Mouse (Mus musculus): Measurements from ENCODE around the gene Cherp. TPM values are rescaled to one million over a fixed set of nuclear protein-coding genes. Genes with fewer than 3 reads are reported as not detected.

Gene Cherp
- polyA plus RNA-seq, 2 experiments, result 19.9 to 25.4 TPM

DNA sequence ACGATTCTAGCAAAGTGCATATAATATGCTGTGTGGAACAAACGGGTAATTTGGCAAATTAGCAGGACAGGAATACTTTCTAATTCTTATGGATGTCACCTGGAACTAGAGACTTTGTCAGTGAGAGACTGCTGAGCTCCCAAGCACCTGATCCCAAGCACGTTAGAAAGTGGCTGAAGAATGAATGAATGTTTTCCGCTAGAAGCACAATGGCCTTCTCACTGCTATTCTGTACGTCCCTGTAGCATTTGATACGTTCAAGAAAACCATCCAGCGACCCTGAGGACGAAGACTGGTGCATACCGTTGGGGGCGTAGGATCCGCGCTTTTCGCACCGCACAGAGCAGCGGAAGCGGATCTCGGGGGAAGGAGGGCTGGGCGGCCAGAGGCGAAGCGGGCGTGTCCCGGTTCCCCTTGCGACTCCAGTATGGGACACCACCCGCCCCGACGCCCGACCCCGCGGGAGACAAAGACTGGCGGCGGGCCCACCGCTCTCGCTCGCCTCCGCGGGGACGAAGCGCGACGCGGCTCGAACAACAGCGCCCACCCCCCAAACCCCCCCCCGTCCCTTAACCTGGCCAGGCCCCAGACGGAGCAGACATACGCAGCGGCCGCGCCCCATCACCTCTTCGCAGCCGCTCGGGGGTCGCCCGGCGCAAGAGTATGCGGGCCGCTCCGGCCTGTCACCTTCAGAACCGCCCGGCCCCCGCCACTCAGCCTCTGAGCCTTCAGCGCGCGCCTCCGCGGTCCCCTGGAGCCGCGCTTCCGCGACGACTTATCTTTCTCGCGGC lies 54.3 kb downstream of the Cherp start:
- Histone ChIP-seq H3K4me3 (ENCODE audit: insufficient read depth in 1 of 2, low read depth in 2 of 2, low read length in 2 of 2) (peak overlapping the region; percentile 62 to 81), H3K4me1 (replicated peaks; ENCODE audit: control insufficient read depth in 2 of 2, insufficient read depth in 2 of 2, low read length in 1 of 2) (peaks cover 29 to 47% of the 10 kb centered on the region in 2 experiments), H3K27me3 (ENCODE audit: control insufficient read depth, insufficient read depth, low read length) (no peaks in the 10 kb centered on the region), H3K9me3 (ENCODE audit: control insufficient read depth, low read length) (no peaks in the 10 kb centered on the region), H3K36me3 (replicated peaks; ENCODE audit: control insufficient read depth, insufficient read depth, low read depth) (no peaks in the 10 kb centered on the region), H3K9ac (replicated peaks) (peak overlapping the region; percentile 63), H3K4me2 (ENCODE audit: low read depth) (peak overlapping the region; percentile 89), H3K27ac (peak overlapping the region; percentile 65)
- ATAC-seq (ENCODE audit: insufficient read depth), result peak; percentile 50
- no peak for DNase-seq (ENCODE audit: low read depth in 3 of 3, low spot score in 3 of 3)
- TF ChIP-seq EP300 (IDR thresholded peaks at IDR 0.05; ENCODE audit: low read depth) (no peak), CTCF (IDR thresholded peaks at IDR 0.05; ENCODE audit: low read depth) (no peak)
- under 1% methylated on average over 73 of the region's 73 CpGs for WGBS (ENCODE audit: insufficient replicate concordance)

DNA sequence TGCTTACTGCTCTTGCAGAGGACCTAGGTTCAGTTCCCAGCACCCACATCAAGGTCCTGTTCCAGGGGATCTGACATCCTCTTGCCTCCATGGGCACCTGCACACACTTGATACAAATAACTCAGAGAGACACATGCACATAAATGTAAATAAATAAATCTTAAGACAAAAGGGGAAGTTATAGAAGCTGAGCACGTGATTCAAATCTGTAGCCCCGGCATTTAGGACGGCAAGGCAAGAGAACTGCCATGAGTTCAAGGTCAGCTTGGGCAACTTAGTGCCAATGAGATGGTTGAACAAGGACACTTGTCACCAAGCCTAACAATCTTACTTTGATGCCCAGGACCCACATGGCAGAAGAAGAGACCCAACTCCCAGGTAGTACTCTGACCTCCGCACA lies 57.0 kb downstream of the Cherp start:
- WGBS (ENCODE audit: insufficient replicate concordance), result 80% methylated on average over 4 of the region's 4 CpGs
- H3K36me3 ChIP-seq (replicated peaks; ENCODE audit: control insufficient read depth, insufficient read depth, low read depth), result no peaks in the 10 kb centered on the region
- ATAC-seq (ENCODE audit: insufficient read depth), result no peak
- H3K9me3 ChIP-seq (ENCODE audit: control insufficient read depth, low read length), result no peaks in the 10 kb centered on the region
- no peak overlapping the region for H3K27ac ChIP-seq
- H3K27me3 ChIP-seq (ENCODE audit: control insufficient read depth, insufficient read depth, low read length), result no peaks in the 10 kb centered on the region
- H3K9ac ChIP-seq (replicated peaks), result no peak overlapping the region
- DNase-seq (ENCODE audit: low read depth in 3 of 3, low spot score in 3 of 3), result no peak
- H3K4me2 ChIP-seq (ENCODE audit: low read depth), result no peak overlapping the region
- no peak for TF ChIP-seq EP300 (IDR thresholded peaks at IDR 0.05; ENCODE audit: low read depth)
- no peak for TF ChIP-seq CTCF (IDR thresholded peaks at IDR 0.05; ENCODE audit: low read depth)
- no peak overlapping the region for H3K4me3 ChIP-seq (ENCODE audit: insufficient read depth in 1 of 2, low read depth in 2 of 2, low read length in 2 of 2)
- peaks cover 54 to 73% of the 10 kb centered on the region in 2 experiments for H3K4me1 ChIP-seq (replicated peaks; ENCODE audit: control insufficient read depth in 2 of 2, insufficient read depth in 2 of 2, low read length in 1 of 2)

DNA sequence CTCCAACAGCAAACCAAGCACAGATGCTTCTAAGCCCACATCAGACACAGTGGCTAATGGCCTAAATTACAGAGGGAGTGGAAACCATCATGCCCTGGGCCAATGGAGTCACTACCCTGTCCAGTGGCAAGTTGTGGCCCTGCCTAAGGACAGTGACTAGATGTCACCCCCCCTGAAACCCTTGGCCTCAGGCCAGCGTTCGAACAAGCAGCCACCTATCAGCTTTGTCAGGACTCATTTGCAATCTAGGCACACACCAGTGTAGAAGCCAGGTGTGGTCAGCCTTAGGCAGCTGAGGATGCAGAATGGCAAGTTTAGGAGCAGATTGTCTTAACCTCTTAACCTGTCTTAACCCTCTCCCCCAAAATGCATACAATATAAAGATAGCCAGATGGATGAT lies 59.8 kb downstream of the Cherp start:
- 33% methylated on average over 2 of the region's 2 CpGs for WGBS (ENCODE audit: insufficient replicate concordance)
- Histone ChIP-seq H3K27me3 (ENCODE audit: control insufficient read depth, insufficient read depth, low read length) (no peaks in the 10 kb centered on the region), H3K27ac (peak overlapping the region; percentile 84), H3K4me2 (ENCODE audit: low read depth) (peak overlapping the region; percentile 64), H3K4me3 (ENCODE audit: insufficient read depth in 1 of 2, low read depth in 2 of 2, low read length in 2 of 2) (no peak overlapping the region), H3K36me3 (replicated peaks; ENCODE audit: control insufficient read depth, insufficient read depth, low read depth) (no peaks in the 10 kb centered on the region), H3K4me1 (replicated peaks; ENCODE audit: control insufficient read depth in 2 of 2, insufficient read depth in 2 of 2, low read length in 1 of 2) (peaks cover 64 to 87% of the 10 kb centered on the region in 2 experiments), H3K9ac (replicated peaks) (peak overlapping the region; percentile 49), H3K9me3 (ENCODE audit: control insufficient read depth, low read length) (no peaks in the 10 kb centered on the region)
- peak in 1 of 3 experiments; percentile 53 for DNase-seq (ENCODE audit: low read depth in 3 of 3, low spot score in 3 of 3)
- ATAC-seq (ENCODE audit: insufficient read depth), result no peak
- TF ChIP-seq CTCF (IDR thresholded peaks at IDR 0.05; ENCODE audit: low read depth) (no peak), EP300 (IDR thresholded peaks at IDR 0.05; ENCODE audit: low read depth) (no peak)

DNA sequence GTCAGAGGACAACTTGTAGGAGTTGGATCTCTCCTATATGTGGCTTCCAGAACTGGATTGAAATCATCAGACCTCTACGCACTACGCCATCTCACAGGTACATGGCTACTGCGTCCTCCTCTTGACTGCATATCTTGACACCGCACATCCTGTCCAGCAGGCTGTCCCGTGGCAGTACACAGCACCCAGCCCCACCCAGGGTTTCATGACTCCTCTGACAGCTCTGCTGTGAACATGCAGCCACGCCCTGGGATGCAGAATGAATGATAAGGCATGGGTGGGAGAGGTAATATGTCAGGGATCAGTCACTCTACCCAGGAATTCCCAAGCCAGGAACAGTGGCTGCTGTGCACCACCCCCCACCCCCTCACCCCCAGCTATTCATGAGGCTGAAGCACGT lies 61.2 kb downstream of the Cherp start:
- no peaks in the 10 kb centered on the region for H3K9me3 ChIP-seq (ENCODE audit: control insufficient read depth, low read length)

More for the DNA sequence above, 61.2 kb downstream of the Cherp start:
- TF ChIP-seq EP300 (IDR thresholded peaks at IDR 0.05; ENCODE audit: low read depth) (peak; percentile 75), CTCF (IDR thresholded peaks at IDR 0.05; ENCODE audit: low read depth) (peak; percentile 83)
- WGBS (ENCODE audit: insufficient replicate concordance), result 10% methylated on average over 7 of the region's 7 CpGs
- H3K27me3 ChIP-seq (ENCODE audit: control insufficient read depth, insufficient read depth, low read length), result no peaks in the 10 kb centered on the region
- no peaks in the 10 kb centered on the region for H3K36me3 ChIP-seq (replicated peaks; ENCODE audit: control insufficient read depth, insufficient read depth, low read depth)
- peak overlapping the region; percentile 64 for H3K4me2 ChIP-seq (ENCODE audit: low read depth)
- ATAC-seq (ENCODE audit: insufficient read depth) (peak; percentile 97), DNase-seq (ENCODE audit: low read depth in 3 of 3, low spot score in 3 of 3) (peak; percentile 90 to 91 (median 91))
- peaks cover 59 to 87% of the 10 kb centered on the region in 2 experiments for H3K4me1 ChIP-seq (replicated peaks; ENCODE audit: control insufficient read depth in 2 of 2, insufficient read depth in 2 of 2, low read length in 1 of 2)
- H3K9ac ChIP-seq (replicated peaks), result peak overlapping the region; percentile 54
- peak overlapping the region; percentile 84 for H3K27ac ChIP-seq
- H3K4me3 ChIP-seq (ENCODE audit: insufficient read depth in 1 of 2, low read depth in 2 of 2, low read length in 2 of 2), result peak overlapping the region; percentile 13 to 22

Small RNAs within 50 kb of the gene (microRNA-seq; reads per million reads assigned to microRNA genes)
- 3.0 reads per million for gene Mir7068

Other genes starting within 250 kb of the Cherp start
- 35.0 and 38.8 TPM in 2 replicates for gene Ap1m1, start 235.2 kb downstream of the Cherp start, polyA plus RNA-seq (2012; rRNA removed)
- 46.7 and 52.5 TPM in 2 replicates for gene Ap1m1, start 235.2 kb downstream of the Cherp start, polyA plus RNA-seq (2014; fragmentation: Nextera tagmentation; extraction: Ambion mirVana)
- 0.83 and 7.4 TPM in 2 replicates for gene Gm10282, start 170.0 kb downstream of the Cherp start, polyA plus RNA-seq (2012; rRNA removed)
- gene Gm10282, start 170.0 kb downstream of the Cherp start, polyA plus RNA-seq (2014; fragmentation: Nextera tagmentation; extraction: Ambion mirVana), result 7.3 and 8.0 TPM in 2 replicates
- 2.9 and 3.4 TPM in 2 replicates for gene Klf2, start 156.2 kb downstream of the Cherp start, polyA plus RNA-seq (2012; rRNA removed)
- 2.0 and 2.6 TPM in 2 replicates for gene Klf2, start 156.2 kb downstream of the Cherp start, polyA plus RNA-seq (2014; fragmentation: Nextera tagmentation; extraction: Ambion mirVana)
- 19.6 and 21.1 TPM in 2 replicates for gene Eps15l1, start 53.8 kb downstream of the Cherp start, polyA plus RNA-seq (2012; rRNA removed)
- 16.9 and 17.7 TPM in 2 replicates for gene Eps15l1, start 53.8 kb downstream of the Cherp start, polyA plus RNA-seq (2014; fragmentation: Nextera tagmentation; extraction: Ambion mirVana)
- gene Calr3, start 31.4 kb downstream of the Cherp start, polyA plus RNA-seq (2012; rRNA removed), result 0.09 and 0.21 TPM in 2 replicates
- 0.53 and 0.83 TPM in 2 replicates for gene Calr3, start 31.4 kb downstream of the Cherp start, polyA plus RNA-seq (2014; fragmentation: Nextera tagmentation; extraction: Ambion mirVana)
- gene 1700030K09Rik, start 31.3 kb downstream of the Cherp start, polyA plus RNA-seq (2012; rRNA removed), result 1.8 and 3.2 TPM in 2 replicates
- 2.2 and 2.4 TPM in 2 replicates for gene 1700030K09Rik, start 31.3 kb downstream of the Cherp start, polyA plus RNA-seq (2014; fragmentation: Nextera tagmentation; extraction: Ambion mirVana)
- gene Slc35e1, start 17.4 kb upstream of the Cherp start, polyA plus RNA-seq (2012; rRNA removed), result 7.9 and 8.9 TPM in 2 replicates
- gene Slc35e1, start 17.4 kb upstream of the Cherp start, polyA plus RNA-seq (2014; fragmentation: Nextera tagmentation; extraction: Ambion mirVana), result 4.1 and 4.3 TPM in 2 replicates
- gene Med26, start 73.0 kb upstream of the Cherp start, polyA plus RNA-seq (2012; rRNA removed), result 4.6 TPM in 2 replicates
- gene Med26, start 73.0 kb upstream of the Cherp start, polyA plus RNA-seq (2014; fragmentation: Nextera tagmentation; extraction: Ambion mirVana), result 5.5 and 6.2 TPM in 2 replicates
- 12.5 and 16.3 TPM in 2 replicates for gene Smim7, start 95.9 kb upstream of the Cherp start, polyA plus RNA-seq (2012; rRNA removed)
- gene Smim7, start 95.9 kb upstream of the Cherp start, polyA plus RNA-seq (2014; fragmentation: Nextera tagmentation; extraction: Ambion mirVana), result 32.2 and 33.5 TPM in 2 replicates
- 0.98 and 1.1 TPM in 2 replicates for gene Tmem38a, start 96.8 kb upstream of the Cherp start, polyA plus RNA-seq (2012; rRNA removed)
- 0.62 and 0.97 TPM in 2 replicates for gene Tmem38a, start 96.8 kb upstream of the Cherp start, polyA plus RNA-seq (2014; fragmentation: Nextera tagmentation; extraction: Ambion mirVana)
- gene Nwd1, start 171.5 kb upstream of the Cherp start, polyA plus RNA-seq (2012; rRNA removed), result under 0.01 and 0.01 TPM in 2 replicates
- not detected in 2 replicates for gene Nwd1, start 171.5 kb upstream of the Cherp start, polyA plus RNA-seq (2014; fragmentation: Nextera tagmentation; extraction: Ambion mirVana)
- gene Sin3b, start 248.1 kb upstream of the Cherp start, polyA plus RNA-seq (2012; rRNA removed), result 47.6 and 57.0 TPM in 2 replicates
- gene Sin3b, start 248.1 kb upstream of the Cherp start, polyA plus RNA-seq (2014; fragmentation: Nextera tagmentation; extraction: Ambion mirVana), result 68.7 and 70.3 TPM in 2 replicates